Mouse (Mus musculus): ENCODE data around the gene D6Ertd527e. TPM values are rescaled to one million over a fixed set of nuclear protein-coding genes. Genes with fewer than 3 reads are reported as not detected.

The D6Ertd527e gene
- polyA plus RNA-seq, 1 experiment from 2014 or later: 0.20 TPM

DNA sequence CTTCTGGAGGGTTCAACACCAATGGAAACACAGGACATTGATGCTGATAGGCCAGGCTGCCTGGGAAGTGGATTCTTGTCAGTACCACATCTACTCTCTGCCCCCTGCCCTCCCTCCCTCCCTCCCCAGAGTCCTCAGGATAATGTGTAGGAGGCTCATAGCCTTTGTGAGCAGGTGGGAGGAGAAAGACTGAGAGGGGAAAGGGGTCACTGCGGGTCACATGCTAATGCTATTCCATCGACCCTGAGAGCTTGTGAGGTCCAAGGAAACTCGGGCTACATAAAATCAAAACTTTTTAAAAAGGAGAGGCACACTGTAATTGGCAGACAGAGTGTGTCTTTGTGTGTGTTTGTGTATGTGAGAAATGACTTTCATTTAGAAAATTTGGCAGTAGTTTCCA is 5.3 kb upstream of the D6Ertd527e start:
- no peaks in the 10 kb centered on the region for H3K79me2 ChIP-seq (ENCODE audit: inconsistent target)
- no peak overlapping the region for H3K4me3 ChIP-seq (ENCODE audit: inconsistent target)
- H3K27ac ChIP-seq: no peak overlapping the region
- 81% methylated on average over 3 of the region's 3 CpGs for WGBS (ENCODE audit: missing documents)
- no peaks in the 10 kb centered on the region for H3K36me3 ChIP-seq (ENCODE audit: inconsistent target)

GRCm38 (mm10) chr6:87099671-87100296 is 4.8 kb upstream of the D6Ertd527e start:
- no peaks in the 10 kb centered on the region for H3K79me2 ChIP-seq (ENCODE audit: inconsistent target)
- no peak overlapping the region for H3K4me3 ChIP-seq (ENCODE audit: inconsistent target)
- no peaks in the 10 kb centered on the region for H3K36me3 ChIP-seq (ENCODE audit: inconsistent target)
- WGBS (ENCODE audit: missing documents): 86% methylated on average over 7 of the region's 7 CpGs
- H3K27ac ChIP-seq: no peak overlapping the region

- Histone ChIP-seq H3K79me2 (ENCODE audit: inconsistent target) (no peaks in the 10 kb centered on the region), H3K27ac (no peak overlapping the region), H3K4me3 (ENCODE audit: inconsistent target) (no peak overlapping the region), H3K36me3 (ENCODE audit: inconsistent target) (no peaks in the 10 kb centered on the region)
- WGBS (ENCODE audit: missing documents): 94% methylated on average over 9 of the region's 9 CpGs
These were observed 4.1 kb upstream of the D6Ertd527e start for GRCm38 (mm10) chr6:87100297-87101020.

DNA sequence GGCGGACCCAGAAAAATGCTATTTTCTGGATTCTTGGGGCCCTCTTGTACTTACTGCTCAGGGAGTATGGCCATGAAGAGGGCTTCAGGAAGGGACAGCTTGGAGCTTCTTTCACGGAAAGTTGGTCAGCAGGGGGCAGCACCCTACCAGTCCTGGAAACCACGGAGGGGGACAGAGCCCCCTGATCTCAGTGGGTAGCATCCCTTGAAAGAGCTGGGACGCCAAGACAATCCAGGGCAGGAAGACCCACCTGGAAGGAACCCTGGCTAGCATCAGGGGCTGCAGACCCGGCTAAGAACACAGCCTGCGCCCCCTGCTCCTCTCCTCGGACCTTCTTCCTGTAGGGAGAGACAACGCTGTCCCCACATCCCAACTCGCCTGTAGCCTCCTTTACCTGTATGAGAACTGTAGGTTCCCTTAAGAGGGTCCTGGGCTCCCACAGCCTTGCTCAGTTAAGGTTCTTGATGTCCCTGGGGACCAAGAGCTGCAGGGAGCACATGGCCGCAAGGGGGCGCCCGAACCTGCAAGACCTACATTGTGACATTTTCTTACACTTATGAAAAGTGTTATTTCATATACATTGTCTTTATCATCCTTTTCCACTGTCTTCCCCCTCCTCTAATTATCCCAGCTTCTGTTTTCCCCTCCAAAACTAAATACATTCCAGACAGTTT is 3.1 kb upstream of the D6Ertd527e start:
- H3K36me3 ChIP-seq (ENCODE audit: inconsistent target): no peaks in the 10 kb centered on the region
- no peak overlapping the region for H3K27ac ChIP-seq
- WGBS (ENCODE audit: missing documents): 14% methylated on average over 11 of the region's 12 CpGs
- no peak overlapping the region for H3K4me3 ChIP-seq (ENCODE audit: inconsistent target)
- H3K79me2 ChIP-seq (ENCODE audit: inconsistent target): no peaks in the 10 kb centered on the region

- H3K27ac ChIP-seq: no peak overlapping the region
- no peak overlapping the region for H3K4me3 ChIP-seq (ENCODE audit: inconsistent target)
- no peaks in the 10 kb centered on the region for H3K79me2 ChIP-seq (ENCODE audit: inconsistent target)
- 14% methylated on average over 4 of the region's 4 CpGs for WGBS (ENCODE audit: missing documents)
- H3K36me3 ChIP-seq (ENCODE audit: inconsistent target): no peaks in the 10 kb centered on the region
These were observed 2.6 kb upstream of the D6Ertd527e start for GRCm38 (mm10) chr6:87101955-87102353.

DNA sequence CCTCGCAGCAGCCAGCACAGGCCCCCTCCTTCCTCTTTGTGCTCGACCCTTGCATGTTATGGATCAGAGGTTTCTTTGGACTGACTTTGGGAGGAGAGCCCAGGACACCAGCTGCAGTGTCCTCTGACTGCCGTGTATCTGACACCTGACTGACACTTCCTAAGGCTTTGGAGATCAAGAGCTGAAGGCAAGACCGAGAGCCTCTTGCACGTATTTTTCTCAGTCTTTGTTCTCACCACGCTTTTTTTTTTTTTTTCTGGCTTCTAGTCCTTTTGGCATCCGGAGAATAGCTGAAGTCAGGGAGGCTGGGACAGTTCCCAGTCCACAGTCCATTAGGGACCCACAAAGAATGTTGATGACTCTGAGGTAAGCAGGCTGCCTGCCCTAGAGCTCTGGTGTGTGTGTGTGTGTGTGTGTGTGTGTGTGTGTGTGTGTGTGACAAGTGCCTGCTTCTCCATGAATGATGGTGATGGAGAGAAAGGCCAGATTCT is 2.1 kb upstream of the D6Ertd527e start:
- no peak overlapping the region for H3K4me3 ChIP-seq (ENCODE audit: inconsistent target)
- 79% methylated on average over 7 of the region's 7 CpGs for WGBS (ENCODE audit: missing documents)
- no peaks in the 10 kb centered on the region for H3K79me2 ChIP-seq (ENCODE audit: inconsistent target)

DNA sequence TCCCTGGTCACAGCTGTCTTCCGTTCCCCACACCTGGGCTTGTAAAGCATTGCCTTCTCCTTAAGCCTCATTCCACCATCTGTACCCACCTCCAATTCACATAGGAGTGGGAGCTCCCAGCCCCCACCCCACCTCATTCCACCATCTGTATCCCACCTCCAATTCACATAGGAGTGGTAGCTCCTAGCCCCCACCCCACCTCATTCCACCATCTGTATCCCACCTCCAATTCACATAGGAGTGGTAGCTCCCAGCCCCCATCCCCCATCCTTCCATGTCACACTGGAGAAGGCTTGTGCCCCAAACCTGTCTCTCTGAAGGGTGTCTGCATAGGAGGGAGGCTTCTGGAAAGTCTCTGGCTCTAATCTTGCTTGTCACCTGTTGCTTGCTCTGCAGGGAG is 1.2 kb upstream of the D6Ertd527e start:
- WGBS (ENCODE audit: missing documents): 100% methylated on average over 1 of the region's 1 CpGs
- no peaks in the 10 kb centered on the region for H3K79me2 ChIP-seq (ENCODE audit: inconsistent target)
- no peak overlapping the region for H3K4me3 ChIP-seq (ENCODE audit: inconsistent target)
- H3K36me3 ChIP-seq (ENCODE audit: inconsistent target): no peaks in the 10 kb centered on the region
- no peak overlapping the region for H3K27ac ChIP-seq

More for the DNA sequence above, 2.1 kb upstream of the D6Ertd527e start:
- Histone ChIP-seq H3K36me3 (ENCODE audit: inconsistent target) (no peaks in the 10 kb centered on the region), H3K27ac (no peak overlapping the region)

GRCm38 (mm10) chr6:87111493-87111892 is 6.9 kb downstream of the D6Ertd527e start:
- Histone ChIP-seq H3K27ac (no peak overlapping the region), H3K36me3 (ENCODE audit: inconsistent target) (no peaks in the 10 kb centered on the region), H3K4me3 (ENCODE audit: inconsistent target) (no peak overlapping the region), H3K79me2 (ENCODE audit: inconsistent target) (no peaks in the 10 kb centered on the region)
- WGBS (ENCODE audit: missing documents): 90% methylated on average over 1 of the region's 1 CpGs

DNA sequence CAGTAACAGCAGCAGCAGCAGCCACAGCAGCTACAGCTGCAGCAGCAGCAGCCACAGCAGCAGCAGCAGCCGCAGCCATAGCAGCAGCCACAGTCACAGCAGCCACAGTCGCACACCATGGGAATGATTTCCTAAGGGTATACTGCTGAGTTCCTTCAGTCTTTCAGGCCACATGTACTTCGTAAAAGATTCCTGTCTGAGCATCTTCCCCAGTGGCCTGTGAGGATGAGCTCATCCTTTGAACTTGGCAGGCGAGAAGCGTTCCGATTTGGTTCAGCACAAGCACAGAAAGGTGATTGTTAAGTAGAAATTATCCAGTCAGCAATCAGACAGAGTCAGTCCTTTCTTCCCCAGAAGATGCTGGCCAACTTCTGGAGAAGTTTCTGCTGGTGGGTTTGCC is 7.6 kb downstream of the D6Ertd527e start:
- Histone ChIP-seq H3K36me3 (ENCODE audit: inconsistent target) (no peaks in the 10 kb centered on the region), H3K79me2 (ENCODE audit: inconsistent target) (no peaks in the 10 kb centered on the region), H3K27ac (no peak overlapping the region), H3K4me3 (ENCODE audit: inconsistent target) (no peak overlapping the region)
- WGBS (ENCODE audit: missing documents): 94% methylated on average over 6 of the region's 6 CpGs

DNA sequence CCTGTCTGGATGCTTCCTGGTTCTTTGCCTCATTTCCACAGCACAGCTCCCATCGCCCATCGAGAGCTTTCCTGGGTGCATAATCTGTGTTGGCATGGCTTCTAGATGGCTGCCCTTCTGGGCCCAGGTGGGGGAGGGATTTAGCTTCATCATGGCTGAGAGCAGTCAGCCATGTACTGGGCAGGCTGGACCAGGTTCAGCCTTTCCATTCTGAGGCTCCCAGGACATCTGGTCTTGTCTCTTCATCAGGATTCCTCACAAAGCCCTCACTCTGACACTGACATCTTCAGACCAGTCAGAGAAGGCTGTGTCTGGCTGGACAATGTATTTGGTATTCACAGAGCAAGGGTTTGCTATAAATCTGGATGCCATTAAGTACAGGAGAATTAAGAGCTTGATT is 11.4 kb downstream of the D6Ertd527e start:
- WGBS (ENCODE audit: missing documents): 93% methylated on average over 2 of the region's 2 CpGs
- H3K36me3 ChIP-seq (ENCODE audit: inconsistent target): no peaks in the 10 kb centered on the region
- H3K4me3 ChIP-seq (ENCODE audit: inconsistent target): no peak overlapping the region

GRCm38 (mm10) chr6:87116596-87116995 is 12.1 kb downstream of the D6Ertd527e start:
- no peaks in the 10 kb centered on the region for H3K36me3 ChIP-seq (ENCODE audit: inconsistent target)
- H3K79me2 ChIP-seq (ENCODE audit: inconsistent target): no peaks in the 10 kb centered on the region
- H3K4me3 ChIP-seq (ENCODE audit: inconsistent target): no peak overlapping the region
- no peak overlapping the region for H3K27ac ChIP-seq
- WGBS (ENCODE audit: missing documents): 91% methylated on average over 7 of the region's 7 CpGs

More for the DNA sequence above, 11.4 kb downstream of the D6Ertd527e start:
- no peaks in the 10 kb centered on the region for H3K79me2 ChIP-seq (ENCODE audit: inconsistent target)
- no peak overlapping the region for H3K27ac ChIP-seq

DNA sequence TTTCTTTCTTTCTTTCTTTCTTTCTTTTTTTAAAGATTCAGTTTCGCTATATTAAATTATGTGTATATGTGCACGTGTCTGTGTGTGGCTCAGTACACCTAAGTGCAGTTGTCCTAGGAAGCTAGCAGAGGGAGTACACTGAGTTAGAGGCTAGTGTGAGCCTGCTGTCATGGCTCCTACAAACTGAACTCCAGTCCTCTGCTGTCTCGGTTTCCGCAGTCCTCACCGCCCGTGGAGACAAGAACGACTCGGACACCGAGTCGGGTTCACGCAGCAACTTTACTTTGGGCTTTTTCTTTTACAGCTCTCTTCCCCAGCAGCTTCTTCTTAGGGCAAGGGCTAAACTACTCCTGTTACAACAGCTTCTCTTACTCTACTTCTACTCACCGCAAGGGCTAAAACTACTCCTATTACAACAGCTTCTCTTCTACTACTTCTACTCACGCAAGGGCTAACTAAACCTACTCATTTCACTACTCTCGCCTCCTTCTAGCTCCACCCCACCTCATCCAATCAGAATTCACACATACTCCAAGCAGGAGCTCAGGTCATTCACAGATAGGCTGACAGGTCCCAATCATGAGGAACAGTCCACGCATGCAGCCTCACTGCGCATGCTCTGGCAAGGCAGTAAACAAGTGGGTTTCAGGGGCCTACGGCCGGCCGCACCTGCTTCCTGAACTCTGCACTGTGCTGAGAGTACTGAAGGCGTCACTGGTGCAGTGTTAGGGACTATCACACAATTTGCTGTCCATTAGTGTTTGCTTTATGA is 14.7 kb downstream of the D6Ertd527e start:
- Histone ChIP-seq H3K4me3 (ENCODE audit: inconsistent target) (no peak overlapping the region), H3K27ac (no peak overlapping the region), H3K36me3 (ENCODE audit: inconsistent target) (no peaks in the 10 kb centered on the region), H3K79me2 (ENCODE audit: inconsistent target) (no peaks in the 10 kb centered on the region)
- WGBS (ENCODE audit: missing documents): 65% methylated on average over 20 of the region's 20 CpGs

DNA sequence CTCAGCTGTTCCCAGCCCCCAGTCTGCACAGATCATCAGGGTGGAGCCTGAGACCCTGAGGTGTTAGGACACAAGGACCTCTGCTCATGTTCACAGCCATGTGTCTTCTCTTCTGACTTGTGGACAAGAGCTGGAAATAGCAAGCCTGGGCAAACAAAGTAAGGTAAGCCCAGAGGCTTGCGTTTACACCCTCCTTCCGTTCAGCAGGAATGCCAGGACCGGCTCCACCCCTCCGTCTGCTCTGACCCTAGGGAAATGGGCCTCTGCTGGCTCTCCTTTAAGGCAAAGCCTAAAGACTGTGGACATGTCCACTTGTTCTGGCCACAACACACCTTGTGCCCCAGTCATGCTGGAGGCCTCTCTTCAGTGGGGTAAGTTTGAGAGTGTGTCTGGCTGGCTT is 15.4 kb downstream of the D6Ertd527e start:
- Histone ChIP-seq H3K79me2 (ENCODE audit: inconsistent target) (no peaks in the 10 kb centered on the region), H3K36me3 (ENCODE audit: inconsistent target) (no peaks in the 10 kb centered on the region), H3K4me3 (ENCODE audit: inconsistent target) (no peak overlapping the region), H3K27ac (no peak overlapping the region)
- 86% methylated on average over 4 of the region's 4 CpGs for WGBS (ENCODE audit: missing documents)

DNA sequence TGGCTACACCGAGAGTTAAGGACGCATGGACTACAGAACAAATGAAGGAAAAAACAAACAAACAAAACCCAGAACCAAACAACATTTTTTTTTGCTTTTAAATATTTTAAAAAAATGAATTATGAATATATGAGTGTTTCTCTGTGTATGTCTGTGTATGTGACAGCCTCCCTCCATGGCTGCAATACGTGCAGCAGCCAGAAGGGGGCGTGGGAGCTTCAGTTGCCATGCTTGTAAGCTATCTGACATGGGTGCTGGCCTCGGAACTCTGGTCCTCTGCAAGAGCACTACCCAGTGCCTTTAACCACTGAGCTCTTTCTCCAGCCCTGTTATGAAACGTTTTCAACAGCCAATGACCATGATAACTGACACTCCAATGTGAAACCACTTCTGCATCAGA is 16.1 kb downstream of the D6Ertd527e start:
- no peaks in the 10 kb centered on the region for H3K79me2 ChIP-seq (ENCODE audit: inconsistent target)
- no peaks in the 10 kb centered on the region for H3K36me3 ChIP-seq (ENCODE audit: inconsistent target)
- 80% methylated on average over 6 of the region's 6 CpGs for WGBS (ENCODE audit: missing documents)
- H3K4me3 ChIP-seq (ENCODE audit: inconsistent target): no peak overlapping the region
- no peak overlapping the region for H3K27ac ChIP-seq

Data from macrophage (primary cell).